Mouse (Mus musculus): ENCODE data around the gene Serpina3g.
"Not testable (repeated sequence)": the region's sequence is repeated elsewhere in the genome, so short reads cannot be mapped to it uniquely, and the experiment has no call there.

Gene Serpina3g

GRCm38 (mm10) chr12:104235915-104236314 is at the start of gene Serpina3g:
Serpina3g (plus strand) TSS chr12:104236245.
- ChIA-PET CTCF (no interaction called here), POLR2A (interaction anchor here in 1 of 4 experiments (0.6 kb wide), 1 partner anchor 190 kb away, joined by 3 read pairs; no protein-coding TSS in a partner anchor)

DNA sequence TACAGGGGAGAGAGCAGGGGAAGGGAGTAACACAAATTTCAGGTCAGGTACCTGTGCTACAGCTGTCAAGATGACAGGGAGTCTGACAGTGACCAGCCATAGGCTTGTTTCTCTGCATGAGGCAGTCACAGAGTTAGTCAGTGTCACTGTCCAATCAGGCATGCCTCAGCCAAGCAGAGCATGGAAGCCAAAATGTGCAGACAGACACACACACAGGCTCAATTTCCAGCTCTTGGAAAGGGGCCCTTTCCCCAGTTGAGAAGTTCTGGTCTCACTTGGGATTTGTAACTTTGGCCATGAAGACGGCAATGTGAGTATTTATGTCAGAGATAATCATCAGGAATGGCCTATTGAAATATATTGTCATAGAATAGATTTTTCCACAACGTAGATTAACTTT is 46.8 kb upstream of the Serpina3g start:
- ChIA-PET CTCF (interaction anchor here in 1 of 4 experiments (1.7 kb wide), 1 partner anchor 20 kb away, joined by 4 read pairs; no protein-coding TSS in a partner anchor), POLR2A (interaction anchor here in 2 of 4 experiments (0.6 to 1.3 kb wide), 2 partner anchors 10 to 79 kb away, joined by 3 to 5 read pairs; no protein-coding TSS in a partner anchor)

- ChIA-PET POLR2A (no interaction called here), CTCF (interaction anchor here in 1 of 4 experiments (1.7 kb wide), 1 partner anchor 18 kb away, joined by 4 read pairs; no protein-coding TSS in a partner anchor)
These were observed 45.2 kb upstream of the Serpina3g start for GRCm38 (mm10) chr12:104190852-104191251.

DNA sequence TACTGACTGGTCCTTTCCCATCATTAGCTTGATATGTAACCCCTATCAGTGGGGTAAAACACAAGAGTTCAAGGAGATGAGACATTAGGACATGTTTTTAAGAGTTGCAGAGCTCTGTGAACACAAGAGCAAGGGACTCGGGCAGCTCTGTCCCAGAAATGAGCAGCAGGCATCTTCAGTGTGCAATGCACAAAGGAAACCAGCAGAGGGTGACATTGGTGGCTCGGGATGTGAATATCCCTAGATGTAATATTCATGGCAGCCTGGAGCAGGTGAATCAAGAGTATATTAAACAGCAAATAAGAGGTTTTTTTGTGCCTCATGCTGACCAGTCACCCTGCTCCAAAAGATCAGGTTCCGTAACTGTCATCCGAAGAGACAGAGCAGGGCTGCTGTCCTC is 26.9 kb upstream of the Serpina3g start:
- POLR2A ChIA-PET: no interaction called here
- CTCF ChIA-PET: interaction anchor here (0.6 to 4.5 kb wide), 14 partner anchors 9 to 604 kb away, joined by 3 to 47 read pairs (median 4); no protein-coding TSS in a partner anchor

DNA sequence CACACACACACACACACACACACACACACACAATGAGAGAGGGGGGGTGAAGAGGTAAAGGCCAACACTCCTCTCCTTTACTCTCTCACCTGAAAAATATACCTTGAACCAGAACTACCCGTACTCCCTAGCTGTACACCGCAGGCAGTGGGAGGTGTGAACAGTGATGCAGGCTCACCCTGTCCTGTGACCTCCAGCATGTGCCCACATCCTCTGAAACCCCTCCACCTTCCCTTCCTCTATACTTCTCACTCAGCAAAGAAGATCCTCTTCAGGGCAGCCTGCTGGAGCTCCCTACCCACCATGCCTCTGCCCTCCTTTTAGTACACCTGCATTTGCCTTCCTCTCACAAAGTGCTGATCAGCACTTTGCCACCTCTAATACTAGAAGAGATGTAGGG is 26.2 kb upstream of the Serpina3g start:
- POLR2A ChIA-PET: interaction anchor here in 1 of 4 experiments (0.8 kb wide), 1 partner anchor 239 kb away, joined by 6 read pairs; no protein-coding TSS in a partner anchor
- CTCF ChIA-PET: interaction anchor here in 3 of 4 experiments (0.8 to 4.5 kb wide), 4 partner anchors 142 to 209 kb away, joined by 3 to 47 read pairs (median 9); no protein-coding TSS in a partner anchor

DNA sequence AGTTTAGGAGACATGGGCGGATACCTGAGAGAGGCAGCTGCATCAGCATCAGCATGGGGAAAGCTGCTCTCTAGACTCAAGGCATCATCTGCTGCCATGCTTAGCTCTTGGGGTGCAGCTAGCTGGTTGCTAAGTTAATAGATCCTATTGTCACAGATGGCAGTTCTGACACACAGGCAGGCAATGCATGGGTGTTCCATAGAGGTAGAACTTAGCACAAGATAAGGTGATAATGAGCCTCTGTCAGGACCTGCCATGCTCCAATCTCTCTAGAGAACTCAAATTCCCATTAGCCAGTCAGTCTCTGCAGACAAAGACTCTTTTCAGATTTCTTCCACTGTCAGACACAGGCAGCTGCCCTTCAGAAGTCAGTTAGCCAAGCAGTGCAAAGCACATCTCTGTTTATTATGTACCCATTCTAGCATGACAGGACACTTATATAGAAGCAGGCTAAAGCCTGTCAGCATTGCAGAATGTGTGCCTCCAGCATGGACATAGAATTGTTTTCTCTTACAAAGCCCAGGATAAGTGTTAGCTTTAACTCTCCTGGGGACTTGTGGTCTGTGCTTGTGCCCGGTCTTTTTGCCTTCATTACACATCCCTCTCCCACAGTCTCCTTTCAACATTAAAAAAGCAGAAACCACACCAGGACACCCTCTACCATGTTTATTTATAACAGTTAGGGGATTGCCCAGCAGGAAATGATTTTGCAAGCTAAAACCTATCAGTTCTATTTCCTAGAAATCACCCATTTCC is 22.2 kb upstream of the Serpina3g start:
- ChIA-PET POLR2A (interaction anchor here in 2 of 4 experiments (0.7 to 1.0 kb wide), 2 partner anchors 48 to 205 kb away, joined by 4 to 7 read pairs; no protein-coding TSS in a partner anchor), CTCF (no interaction called here)

DNA sequence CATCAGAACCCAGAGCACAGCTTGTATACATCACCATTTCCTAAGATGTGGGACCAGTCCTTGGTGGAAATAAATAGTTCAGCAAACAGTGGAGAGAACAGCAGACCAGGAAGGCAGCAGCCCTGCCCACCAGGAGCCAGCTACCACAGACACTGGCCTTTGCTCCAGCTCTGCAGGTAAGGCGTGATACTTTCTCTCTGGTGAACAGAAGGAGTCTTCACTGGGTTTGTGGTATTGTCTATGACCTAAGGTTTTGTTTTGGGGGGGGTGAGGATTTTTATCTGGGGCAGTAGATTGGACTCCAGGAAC is 21.6 kb upstream of the Serpina3g start, which contains the start of gene Serpina3f:
Gene Serpina3f (plus strand): TSS at position 100 of the 309 bp plus-strand sequence.
- ChIA-PET CTCF (no interaction called here), POLR2A (interaction anchor here in 1 of 4 experiments (0.7 kb wide), 1 partner anchor 204 kb away, joined by 7 read pairs; no protein-coding TSS in a partner anchor)

DNA sequence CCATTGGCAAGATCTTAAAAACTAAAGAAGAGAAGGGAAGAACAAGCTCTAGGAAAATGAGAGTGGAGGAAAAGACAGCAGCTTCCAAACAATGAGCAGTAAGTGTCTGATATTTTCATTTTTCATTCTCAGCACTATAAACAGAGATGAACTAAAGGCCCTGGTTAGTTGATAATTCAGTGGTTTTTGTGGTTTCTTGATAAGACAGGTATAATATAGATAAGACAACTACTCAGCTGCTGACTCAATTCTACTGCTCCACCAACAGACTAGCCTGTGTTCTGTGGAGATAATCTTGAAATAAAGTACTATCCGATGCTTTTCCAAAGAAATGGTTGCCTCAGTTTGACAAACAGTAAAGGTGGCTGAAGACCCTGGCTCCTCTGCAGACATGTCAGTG is 20.8 kb upstream of the Serpina3g start:
- ChIA-PET POLR2A (no interaction called here), CTCF (no interaction called here)

DNA sequence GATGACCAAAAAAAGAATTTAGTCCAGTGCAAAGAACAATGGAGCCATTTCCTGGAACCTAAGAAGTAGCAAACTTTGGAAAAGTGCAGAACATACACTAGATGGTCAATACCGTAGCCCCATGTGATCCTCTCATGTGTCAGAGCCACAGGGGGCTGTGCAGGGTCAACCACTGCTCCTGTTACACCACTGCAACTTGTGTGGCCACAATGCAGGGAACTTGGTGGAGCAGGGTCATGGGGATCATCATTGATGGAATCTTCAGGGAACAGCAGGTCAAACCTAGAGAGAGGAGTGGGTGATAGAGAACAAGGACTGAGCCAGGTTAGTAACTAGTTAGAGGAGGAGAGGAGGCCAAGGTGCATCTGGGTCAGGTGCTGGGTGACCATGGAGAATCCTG is 14.4 kb upstream of the Serpina3g start:
- ChIA-PET POLR2A (interaction anchor here in 1 of 4 experiments (1.0 kb wide), 1 partner anchor 50 kb away, joined by 6 read pairs; no protein-coding TSS in a partner anchor), CTCF (no interaction called here)

GRCm38 (mm10) chr12:104223690-104224089 is 12.4 kb upstream of the Serpina3g start:
- ChIA-PET CTCF (interaction anchor here in 1 of 4 experiments (0.6 kb wide), 1 partner anchor 157 kb away, joined by 3 read pairs; no protein-coding TSS in a partner anchor), POLR2A (no interaction called here)

GRCm38 (mm10) chr12:104224598-104225300 is 11.3 kb upstream of the Serpina3g start:
- POLR2A ChIA-PET: no interaction called here
- CTCF ChIA-PET: no interaction called here

DNA sequence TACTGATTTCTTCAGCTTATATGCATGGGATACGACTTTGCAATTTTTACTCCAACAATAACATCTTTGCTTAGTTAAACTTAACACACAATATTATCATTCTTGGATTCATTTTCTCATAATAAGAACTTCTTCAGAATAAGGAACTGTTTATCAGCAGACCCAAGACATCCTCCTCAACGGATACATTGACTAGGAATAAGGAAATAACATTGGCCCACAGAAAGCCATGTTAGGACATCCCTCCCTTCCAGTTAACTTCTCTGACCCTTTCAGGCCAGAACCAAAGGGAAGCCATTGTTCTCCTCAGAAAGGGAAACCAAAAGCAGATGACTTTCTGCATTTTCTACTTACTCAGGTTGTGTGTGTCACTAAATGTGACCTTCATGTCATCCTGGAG is 5.3 kb upstream of the Serpina3g start:
- POLR2A ChIA-PET: interaction anchor here in 1 of 4 experiments (0.5 kb wide), 1 partner anchor 27 kb away, joined by 3 read pairs; no protein-coding TSS in a partner anchor
- CTCF ChIA-PET: interaction anchor here in 1 of 4 experiments (0.6 kb wide), 1 partner anchor 321 kb away, joined by 4 read pairs; no protein-coding TSS in a partner anchor

GRCm38 (mm10) chr12:104238048-104238447 is 2.0 kb downstream of the Serpina3g start:
- POLR2A ChIA-PET, CTCF ChIA-PET: not testable (repeated sequence)

DNA sequence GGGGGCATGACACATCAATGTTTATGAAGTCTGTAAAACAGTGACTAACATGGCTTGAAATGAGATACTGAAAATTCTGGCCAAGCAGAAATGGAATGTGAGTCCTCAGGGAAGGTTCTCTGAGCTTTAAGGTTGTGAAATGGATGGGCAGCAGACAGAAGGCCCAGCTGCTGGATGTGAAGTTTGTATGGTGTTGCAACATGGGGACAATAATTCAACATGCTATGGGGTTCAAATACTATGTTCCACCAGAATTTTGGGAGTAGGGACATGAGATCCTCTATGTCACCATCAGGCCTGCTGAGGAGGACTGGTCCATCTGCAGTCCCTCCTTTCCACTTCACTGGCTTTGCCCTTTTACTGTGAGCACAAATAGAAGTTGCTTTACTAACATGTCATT is 7.3 kb downstream of the Serpina3g start:
- POLR2A ChIA-PET: no interaction called here
- CTCF ChIA-PET: no interaction called here

DNA sequence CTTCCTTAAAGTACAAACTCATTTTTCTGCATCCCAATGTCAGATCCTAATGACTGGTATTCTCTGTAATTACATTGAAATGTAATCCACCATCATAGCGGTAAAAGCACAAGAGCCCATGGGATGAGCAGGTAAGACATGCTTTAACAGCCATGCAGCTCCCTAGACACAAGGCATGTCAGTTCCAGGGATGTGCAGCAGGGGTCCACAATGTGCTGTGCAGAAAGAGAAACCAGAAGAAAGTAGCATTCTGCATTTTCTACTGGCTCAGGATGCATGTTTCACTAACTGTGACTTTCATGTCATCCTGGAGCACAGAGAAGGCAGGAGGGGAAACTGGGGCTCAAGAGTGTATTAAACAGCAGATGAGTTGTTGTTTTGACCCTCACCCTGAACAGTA is 9.0 kb downstream of the Serpina3g start:
- ChIA-PET CTCF (interaction anchor here in 3 of 4 experiments (0.8 to 2.0 kb wide), 3 partner anchors 173 to 174 kb away, joined by 3 to 15 read pairs (median 4); no protein-coding TSS in a partner anchor), POLR2A (no interaction called here)

GRCm38 (mm10) chr12:104245595-104245994 is 9.6 kb downstream of the Serpina3g start:
- POLR2A ChIA-PET: interaction anchor here in 1 of 4 experiments (1.1 kb wide), 1 partner anchor 17 kb away, joined by 4 read pairs; the partner anchor contains the start of gene Serpina3i
- CTCF ChIA-PET: interaction anchor here (0.5 to 2.0 kb wide), 6 partner anchors 150 to 1028 kb away, joined by 3 to 15 read pairs (median 4); no protein-coding TSS in a partner anchor

DNA sequence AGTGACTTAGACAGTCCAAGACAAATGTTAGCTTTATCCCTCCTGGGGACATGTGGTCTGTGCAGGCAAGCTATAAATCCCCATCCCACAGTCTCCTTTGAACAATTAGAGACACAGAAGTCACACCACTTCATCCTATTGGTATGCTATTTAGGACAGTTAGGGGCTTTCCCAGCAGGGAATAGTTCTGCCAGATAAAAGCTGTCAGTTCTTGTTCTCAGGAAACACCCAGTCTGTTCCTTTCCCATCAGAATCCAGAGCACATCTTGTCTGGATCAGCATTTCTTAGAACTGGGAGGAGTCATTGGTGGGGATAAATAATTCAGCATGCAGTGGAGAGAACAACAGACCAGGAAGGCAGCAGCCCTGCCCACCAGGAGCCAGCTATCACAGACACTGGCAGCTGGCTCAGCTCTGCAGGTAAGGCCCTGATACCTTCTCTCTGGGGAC is 11.5 kb downstream of the Serpina3g start:
- CTCF ChIA-PET: interaction anchor here (0.5 to 1.4 kb wide), 6 partner anchors 39 to 659 kb away, joined by 3 to 6 read pairs (median 3); no protein-coding TSS in a partner anchor
- POLR2A ChIA-PET: interaction anchor here in 3 of 4 experiments (0.7 to 1.8 kb wide), 17 partner anchors 15 to 253 kb away, joined by 3 to 23 read pairs (median 3); partner anchors contain the start of gene Serpina3i (in 3 of the 3)

DNA sequence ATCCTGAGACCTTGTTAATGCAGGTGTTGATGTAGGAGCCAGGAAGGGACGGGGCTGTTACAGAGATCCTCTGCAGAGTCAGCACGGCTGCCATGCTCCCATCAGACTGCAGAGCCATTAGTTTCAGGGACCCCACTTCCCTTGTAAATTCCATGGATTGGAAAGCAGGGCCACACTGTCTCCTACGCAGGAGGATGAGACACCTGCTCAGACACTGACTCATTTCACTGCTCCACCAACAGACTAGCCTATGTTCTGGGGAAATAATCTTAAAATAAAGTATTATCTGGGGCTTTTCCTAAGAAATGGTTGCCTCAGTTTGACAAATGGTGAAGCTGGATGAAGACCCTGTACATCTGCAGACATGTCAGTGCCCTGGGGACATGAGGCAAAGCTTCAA is 12.2 kb downstream of the Serpina3g start:
- POLR2A ChIA-PET: interaction anchor here in 3 of 4 experiments (0.6 to 1.8 kb wide), 14 partner anchors 14 to 254 kb away, joined by 3 to 23 read pairs (median 4); partner anchors contain the start of gene Serpina3i (in 3 of the 3)
- CTCF ChIA-PET: interaction anchor here in 2 of 4 experiments (0.5 to 1.4 kb wide), 2 partner anchors 39 to 660 kb away, joined by 3 to 6 read pairs; no protein-coding TSS in a partner anchor

DNA sequence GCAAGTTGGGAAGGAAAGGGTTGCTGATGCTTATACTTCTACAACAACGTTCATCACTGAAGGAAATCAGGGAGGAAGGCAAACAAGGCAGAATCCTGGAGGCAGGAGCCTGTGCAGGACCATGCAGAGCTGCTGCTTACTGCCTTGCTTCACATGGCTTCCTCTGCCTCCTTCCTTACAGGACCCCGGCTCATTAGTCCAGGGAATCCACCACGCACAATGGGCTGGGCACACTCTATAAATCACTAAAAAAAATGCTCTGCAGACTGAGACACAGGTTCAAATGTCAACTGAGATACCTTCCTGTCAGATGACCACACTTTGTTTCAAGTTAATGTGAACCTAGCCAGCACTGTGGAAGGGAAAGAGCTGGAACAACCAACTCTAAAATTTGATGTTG is 25.0 kb downstream of the Serpina3g start:
- CTCF ChIA-PET: no interaction called here
- POLR2A ChIA-PET: no interaction called here

All from embryonic stem cell, embryonic (primary cell).